ENCODE assay signal across 8 mouse cellular contexts in the genomic region with DNA sequence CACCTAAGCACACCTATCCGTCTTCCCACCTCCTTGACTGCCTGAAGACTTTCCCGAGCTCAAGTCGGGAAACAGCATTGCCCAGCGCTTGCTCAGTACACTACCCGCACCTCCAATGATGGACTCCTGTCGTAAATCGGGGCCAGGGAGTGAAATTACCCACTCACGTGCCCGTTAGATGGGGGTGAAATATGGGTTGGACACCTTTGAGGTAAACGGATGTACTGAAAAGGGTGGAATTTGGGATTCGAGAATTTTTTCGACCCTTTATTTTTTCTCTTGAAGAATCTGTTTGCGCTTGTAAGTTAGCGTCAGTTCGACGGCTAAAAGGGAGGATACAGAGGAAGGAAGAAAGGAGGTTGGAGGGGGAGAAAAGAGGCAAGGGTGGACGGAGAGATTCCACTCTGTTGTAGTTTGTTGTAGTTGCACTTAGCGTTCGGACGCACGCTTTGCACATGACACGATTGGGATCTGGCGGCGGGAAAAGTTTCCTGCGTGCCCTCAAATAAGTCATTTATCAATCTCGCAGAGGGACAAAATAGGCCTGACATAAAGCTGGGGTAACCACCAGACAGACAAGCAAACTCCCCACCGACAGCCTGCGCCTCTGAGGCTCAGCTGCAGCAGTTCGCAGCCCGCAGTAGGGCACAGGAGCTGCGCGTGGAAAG. TPM values are rescaled to one million over a fixed set of nuclear protein-coding genes. Genes with fewer than 3 reads are reported as not detected.
DNase-seq lines count a peak whose midpoint lies in the region; ATAC-seq and TF ChIP-seq lines count a peak whose summit lies in the region.
"Had no signal": no experiment of that assay in that cellular context is flagged by ENCODE, and none has a peak within 500 bp of the region (broad histone marks: within the 10 kb centered on the region; RNA-seq: fewer than 3 reads in every experiment).

No protein-coding gene starts in this region.

- peak; percentile 63 for DNase-seq in liver, adult 2 months (ENCODE audit: extremely low read depth, low read depth, low spot score)
- no peak for DNase-seq in liver
- no peak for DNase-seq in adrenal gland, adult 8-10 months
- DNase-seq in right cerebral cortex, postnatal 36 days (ENCODE audit: low spot score in 2 of 2): no peak

- H3K27ac ChIP-seq in liver, adult 2 months (replicated peaks; ENCODE audit: insufficient read depth, low read depth, low read length): peak overlapping the region; percentile 94
- no peak overlapping the region for H3K27ac ChIP-seq in forebrain, embryonic 15.5 days (replicated peaks)
- H3K27ac ChIP-seq in limb, embryonic 15.5 days: no peak overlapping the region
- H3K27ac ChIP-seq in stomach, embryonic 16.5 days (ENCODE audit: low read length): no peak overlapping the region

- peaks cover 20% of the 10 kb centered on the region for H3K79me2 ChIP-seq in liver, adult 2 months (ENCODE audit: control insufficient read depth, insufficient read depth, low read length)

- H3K9ac ChIP-seq in liver, adult 2 months (ENCODE audit: low read depth, low read length): peak overlapping the region; percentile 89
- H3K9ac ChIP-seq in forebrain, embryonic 15.5 days (replicated peaks): no peak overlapping the region
- no peak overlapping the region for H3K9ac ChIP-seq in limb, embryonic 15.5 days
- H3K9ac ChIP-seq in stomach, embryonic 16.5 days (ENCODE audit: low read length): no peak overlapping the region

- H3K4me2 ChIP-seq in forebrain, embryonic 15.5 days (replicated peaks): peak overlapping the region; percentile 85
- peak overlapping the region; percentile 24 for H3K4me2 ChIP-seq in limb, embryonic 15.5 days
- H3K4me2 ChIP-seq in stomach, embryonic 16.5 days (ENCODE audit: low read depth, low read length): no peak overlapping the region; the same call in 1 of the 2 replicates

- H3K27me3 ChIP-seq in liver, adult 2 months (ENCODE audit: control insufficient read depth, insufficient read depth, low read length): no peaks in the 10 kb centered on the region
- peaks cover 26% of the 10 kb centered on the region for H3K27me3 ChIP-seq in forebrain, embryonic 15.5 days
- H3K27me3 ChIP-seq in limb, embryonic 15.5 days: peaks cover 86% of the 10 kb centered on the region
- H3K27me3 ChIP-seq in stomach, embryonic 16.5 days (ENCODE audit: control insufficient read depth, insufficient read depth, low read length): peaks cover 63% of the 10 kb centered on the region

- peak overlapping the region; percentile 86 for H3K4me3 ChIP-seq in liver, adult 2 months (ENCODE audit: insufficient read depth, low read depth, low read length)
- H3K4me3 ChIP-seq in forebrain, embryonic 15.5 days: peak overlapping the region; percentile 14
- peak overlapping the region; percentile 17; the same call in 1 of the 2 replicates for H3K4me3 ChIP-seq in limb, embryonic 15.5 days
- H3K4me3 ChIP-seq in stomach, embryonic 16.5 days (replicated peaks; ENCODE audit: low read length): 0 out of 2 replicates have a peak overlapping the region, but pooled peaks have one; percentile 11

- no peak for ATAC-seq in forebrain, embryonic 15.5 days (replicated peaks)
- ATAC-seq in limb, embryonic 15.5 days (ENCODE audit: insufficient number of reproducible peaks, low FRiP score, low TSS enrichment, low read depth): no peak
- ATAC-seq in stomach, embryonic 16.5 days (ENCODE audit: insufficient read depth, low FRiP score): no peak

- no peaks in the 10 kb centered on the region for H3K36me3 ChIP-seq in liver, adult 2 months (ENCODE audit: control insufficient read depth, insufficient read depth, low read length)
- H3K36me3 ChIP-seq in forebrain, embryonic 15.5 days: no peaks in the 10 kb centered on the region
- H3K36me3 ChIP-seq in limb, embryonic 15.5 days: no peaks in the 10 kb centered on the region
- no peaks in the 10 kb centered on the region for H3K36me3 ChIP-seq in stomach, embryonic 16.5 days (ENCODE audit: control insufficient read depth, insufficient read depth, low read length)

- H3K9me3 ChIP-seq in forebrain, embryonic 15.5 days: no peaks in the 10 kb centered on the region
- no peaks in the 10 kb centered on the region for H3K9me3 ChIP-seq in limb, embryonic 15.5 days
- H3K9me3 ChIP-seq in stomach, embryonic 16.5 days (replicated peaks; ENCODE audit: control insufficient read depth, low read length): no peaks in the 10 kb centered on the region

- peaks cover 6% of the 10 kb centered on the region for H3K4me1 ChIP-seq in liver, adult 2 months (ENCODE audit: control insufficient read depth, insufficient read depth, low read length)
- H3K4me1 ChIP-seq in forebrain, embryonic 15.5 days: peaks cover 57% of the 10 kb centered on the region
- peaks cover 54% of the 10 kb centered on the region for H3K4me1 ChIP-seq in limb, embryonic 15.5 days
- peaks cover 31% of the 10 kb centered on the region for H3K4me1 ChIP-seq in stomach, embryonic 16.5 days (ENCODE audit: control insufficient read depth, insufficient read depth, low read length)

- WGBS in liver, adult 2 months: 2% methylated on average over 32 of the region's 32 CpGs
- WGBS in forebrain, embryonic 15.5 days: 3% methylated on average over 32 of the region's 32 CpGs
- WGBS in limb, embryonic 15.5 days: 5% methylated on average over 32 of the region's 32 CpGs
- 3% methylated on average over 32 of the region's 32 CpGs for WGBS in stomach, embryonic 16.5 days

- TF ChIP-seq POLR2A in liver, adult 2 months (IDR thresholded peaks at IDR 0.05; ENCODE audit: extremely low read depth, insufficient read depth, low read length): no peak

- no peak for TF ChIP-seq CTCF in liver, adult 2 months (IDR thresholded peaks at IDR 0.05; ENCODE audit: low read depth, low read length)

RNA-seq across cellular contexts. Expression of gene Prox1, which starts 1.9 kb away (rescaled TPM):
- total RNA-seq in liver, adult 2 months (2014; rRNA removed): 20.1 and 27.1 TPM in 2 replicates
- polyA plus RNA-seq in liver, adult 2 months (2012; rRNA removed): 22.2 and 23.0 TPM in 2 replicates
- 10.1 and 13.1 TPM in 2 replicates for polyA plus RNA-seq in forebrain, embryonic 15.5 days (2015; fragmentation: Nextera tagmentation; extraction: Ambion mirVana)
- 2.1 and 2.6 TPM in 2 replicates for polyA plus RNA-seq in limb, embryonic 15.5 days (2015; fragmentation: Nextera tagmentation; extraction: Ambion mirVana)
- 1.5 and 2.5 TPM in 2 replicates for polyA plus RNA-seq in stomach, embryonic 16.5 days (2015; fragmentation: Nextera tagmentation; extraction: Ambion mirVana)
- total RNA-seq in adrenal gland, adult 8-10 months (2022): 10 to 100 TPM; 41.1 to 45.5 (median 44.9) TPM
- total RNA-seq: common myeloid progenitor, adult 5-6 weeks had no signal

Comparison
In these comparisons a context has a peak if more than half of its experiments do, and no peak if none do; other contexts are left out.
1. H3K4me3 ChIP-seq: peak in every context shown above with its lines; median percentile 86 in liver, adult 2 months; 17 in limb, embryonic 15.5 days; 14 in forebrain, embryonic 15.5 days; 11 in stomach, embryonic 16.5 days.